Mouse (Mus musculus) 3T3-L1 (cell line): ENCODE data around the gene Ildr1.

Source experiments
- DNase-seq: peaks from one replicate; pipeline ENCODE4 v3.0.0-alpha.2; 2015; ENCODE audit warnings: low read depth, low spot score

Ildr1 gene

DNA sequence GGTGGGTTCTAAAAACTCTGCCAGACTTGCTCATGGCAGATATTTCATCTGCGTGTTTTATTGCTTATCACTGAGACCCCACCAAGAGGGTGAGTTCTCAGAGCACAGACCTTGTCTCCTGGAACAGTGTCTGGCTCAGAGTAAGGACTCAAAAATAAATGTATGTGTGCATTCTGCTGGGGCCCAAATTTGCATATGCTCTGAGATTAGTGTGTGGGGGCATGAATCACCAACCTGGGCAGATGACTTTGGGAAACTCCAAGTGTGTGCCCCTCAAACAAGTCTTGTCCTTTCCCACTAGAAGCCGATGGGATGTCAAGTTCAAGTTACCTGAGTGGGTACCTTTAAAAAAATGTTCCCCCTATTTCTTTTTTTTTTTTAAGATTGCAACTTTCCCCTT is 6.7 kb downstream of the Ildr1 start:
- DNase-seq = no peak

GRCm38 (mm10) chr16:36707702-36708423 is 14.1 kb downstream of the Ildr1 start:
- DNase-seq = no peak

GRCm38 (mm10) chr16:36708751-36709150 is 15.0 kb downstream of the Ildr1 start:
- DNase-seq = no peak

GRCm38 (mm10) chr16:36709405-36709804 is 15.6 kb downstream of the Ildr1 start:
- no peak for DNase-seq

DNA sequence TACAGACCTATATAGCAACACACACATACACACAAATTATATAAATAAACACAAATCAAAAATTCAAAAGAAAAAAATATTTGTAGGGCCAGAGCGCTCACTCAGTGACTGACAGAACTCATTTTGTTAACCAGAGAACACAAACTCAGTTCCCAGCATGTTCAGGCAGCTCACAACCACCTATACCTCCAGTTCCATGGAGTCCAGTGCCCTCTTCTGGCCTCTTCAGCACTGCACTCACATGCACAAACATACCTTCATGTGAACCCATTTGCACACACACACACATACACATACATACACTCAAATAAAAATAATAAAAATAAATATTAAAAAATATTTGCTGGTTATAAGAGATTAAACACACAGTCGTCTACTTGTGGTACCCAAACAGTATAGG is 17.0 kb downstream of the Ildr1 start:
- DNase-seq = no peak

DNA sequence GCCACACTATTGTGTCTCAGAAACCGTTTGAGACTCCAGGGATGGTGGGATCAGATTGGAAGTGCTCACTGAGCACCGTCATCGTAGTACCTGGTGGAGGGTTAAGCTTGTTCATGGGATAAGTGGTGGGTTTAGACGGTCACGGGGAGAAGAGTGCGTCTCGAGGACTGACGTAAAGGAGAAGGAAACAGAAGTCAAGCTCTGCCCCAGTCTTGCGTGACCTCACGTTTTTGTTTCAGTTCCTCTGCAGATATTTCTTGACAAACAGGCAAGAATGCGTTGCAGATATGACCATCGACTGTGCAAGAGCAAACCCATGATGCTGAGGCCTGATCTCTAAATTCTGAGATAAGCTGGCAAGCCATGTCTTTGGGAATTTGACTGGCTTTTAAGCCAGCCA is 18.0 kb downstream of the Ildr1 start:
- no peak for DNase-seq

DNA sequence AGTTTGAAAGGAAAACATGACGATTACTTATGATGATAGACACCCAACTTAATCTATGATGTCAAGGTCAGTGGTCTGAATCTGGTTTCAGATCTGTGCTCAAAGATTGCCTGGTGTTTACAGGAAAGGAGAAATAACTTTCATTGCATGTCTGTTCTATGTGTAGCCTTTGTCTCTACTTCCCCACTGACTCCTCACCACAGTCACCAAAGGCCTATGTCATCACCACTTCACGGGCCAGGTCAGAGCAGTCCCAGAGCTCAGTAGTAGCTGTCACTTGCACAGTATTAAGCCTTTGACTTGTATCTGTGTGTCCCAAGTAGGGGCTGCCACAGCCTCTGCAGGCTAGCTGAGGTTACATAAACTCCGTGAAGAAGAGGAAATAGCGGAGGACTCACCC is 23.7 kb downstream of the Ildr1 start:
- no peak for DNase-seq

DNA sequence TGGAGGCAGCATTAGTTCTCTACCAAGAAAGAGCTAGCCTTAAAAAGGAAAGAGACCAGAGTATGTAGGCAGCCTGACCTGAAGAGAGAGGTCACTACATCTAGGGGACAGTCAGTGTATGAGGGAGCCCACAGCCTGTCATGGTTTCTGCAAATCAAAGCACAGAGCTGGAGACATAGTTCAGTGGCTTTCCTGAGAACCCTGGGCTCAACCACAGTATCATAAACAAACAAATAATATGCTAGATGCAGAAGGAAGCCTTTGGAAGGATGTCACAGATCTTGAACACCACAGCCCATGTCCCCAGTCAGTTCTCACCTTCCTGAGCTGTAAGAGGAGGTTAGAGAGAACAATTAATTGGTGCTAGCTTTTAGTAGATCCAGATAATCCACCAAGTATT is 24.9 kb downstream of the Ildr1 start:
- no peak for DNase-seq

GRCm38 (mm10) chr16:36720194-36721055 is 26.6 kb downstream of the Ildr1 start:
- peak; percentile 14 for DNase-seq

GRCm38 (mm10) chr16:36722739-36723138 is 29.0 kb downstream of the Ildr1 start:
- DNase-seq = no peak

- peak; percentile 7 for DNase-seq
Measured at GRCm38 (mm10) chr16:36723880-36724443, 30.2 kb downstream of the Ildr1 start.

DNA sequence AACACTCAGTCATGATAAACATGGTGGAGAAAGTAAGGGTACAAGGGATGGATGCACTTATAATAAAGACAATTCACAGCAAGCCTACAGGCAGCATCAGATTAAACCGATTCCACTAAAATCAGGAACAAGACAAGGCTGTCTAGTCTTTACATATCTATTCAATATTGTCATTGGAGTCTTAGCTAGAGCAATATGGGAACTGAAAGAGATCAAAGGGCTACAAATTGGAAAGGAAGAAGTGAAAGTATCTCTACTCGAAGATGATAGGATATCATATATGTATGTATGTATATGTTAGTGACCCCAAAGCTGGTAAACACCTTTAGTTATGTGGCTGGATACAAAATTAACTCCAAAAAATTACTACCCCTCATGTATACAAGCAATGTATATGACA is 35.2 kb downstream of the Ildr1 start:
- no peak for DNase-seq

- DNase-seq = no peak
Measured at GRCm38 (mm10) chr16:36732572-36732971, 38.8 kb downstream of the Ildr1 start.

DNA sequence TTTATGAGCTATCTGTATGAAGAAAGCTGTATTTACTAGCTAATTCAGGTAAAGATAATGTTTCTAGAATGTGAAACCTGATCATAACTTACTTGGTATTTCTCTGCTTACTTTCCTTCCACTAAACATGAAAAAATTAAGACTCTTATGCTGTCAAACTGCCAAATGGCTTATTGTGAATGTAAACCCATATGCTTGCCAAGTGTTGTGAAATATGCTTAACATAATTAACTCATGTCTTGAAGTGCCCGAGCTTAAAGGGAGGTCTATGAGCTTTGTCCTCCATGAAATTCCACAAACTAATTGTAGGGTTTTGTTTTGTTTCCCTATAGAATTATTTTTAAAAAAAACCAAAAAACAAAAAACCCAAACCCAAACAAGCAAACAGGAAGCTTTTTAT is 40.0 kb downstream of the Ildr1 start:
- no peak for DNase-seq

DNA sequence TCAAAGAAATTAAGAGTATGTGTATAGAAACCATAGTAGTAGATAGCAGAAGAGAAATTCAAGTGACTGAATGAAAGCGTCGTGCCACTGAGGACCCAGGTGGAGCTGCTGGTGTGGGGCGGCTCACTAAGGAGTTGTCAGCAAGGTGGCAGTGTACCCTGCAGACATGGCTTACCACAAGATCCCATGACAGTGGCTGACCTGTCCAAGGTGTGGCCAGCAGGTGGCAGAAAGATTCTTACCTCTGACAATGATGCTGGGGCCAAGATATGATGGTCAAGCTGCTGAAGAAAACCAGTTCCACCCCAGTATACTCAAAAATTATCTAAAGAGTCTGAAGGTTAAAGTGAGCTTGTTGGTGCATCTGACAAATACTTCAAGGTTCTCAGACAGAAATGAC is 41.6 kb downstream of the Ildr1 start:
- DNase-seq = no peak

DNA sequence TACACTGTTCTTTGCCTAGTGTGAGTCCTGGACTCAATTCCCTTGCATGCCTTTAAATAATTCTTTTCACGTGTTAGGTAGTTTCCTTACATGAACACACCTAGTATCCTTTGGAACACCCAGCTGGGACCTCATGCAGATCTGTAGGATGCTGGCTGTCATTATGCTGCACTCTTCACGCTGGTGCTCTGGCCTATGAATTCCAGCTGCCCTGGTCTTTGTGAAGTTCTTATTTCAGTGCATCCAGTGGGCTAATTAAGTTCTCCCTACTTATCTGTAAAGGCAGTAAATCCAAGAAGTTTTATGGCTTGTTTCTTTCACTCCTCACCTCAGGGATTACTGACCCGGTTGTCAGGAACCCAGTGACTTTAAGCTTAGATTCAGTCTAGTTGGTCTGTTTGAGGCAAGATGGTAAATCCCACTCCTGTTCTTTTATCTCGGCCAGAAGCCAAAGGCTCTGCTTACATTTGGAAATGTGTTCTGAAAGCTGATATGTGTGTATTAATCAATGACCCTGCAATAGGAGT is 45.7 kb downstream of the Ildr1 start:
- no peak for DNase-seq

DNA sequence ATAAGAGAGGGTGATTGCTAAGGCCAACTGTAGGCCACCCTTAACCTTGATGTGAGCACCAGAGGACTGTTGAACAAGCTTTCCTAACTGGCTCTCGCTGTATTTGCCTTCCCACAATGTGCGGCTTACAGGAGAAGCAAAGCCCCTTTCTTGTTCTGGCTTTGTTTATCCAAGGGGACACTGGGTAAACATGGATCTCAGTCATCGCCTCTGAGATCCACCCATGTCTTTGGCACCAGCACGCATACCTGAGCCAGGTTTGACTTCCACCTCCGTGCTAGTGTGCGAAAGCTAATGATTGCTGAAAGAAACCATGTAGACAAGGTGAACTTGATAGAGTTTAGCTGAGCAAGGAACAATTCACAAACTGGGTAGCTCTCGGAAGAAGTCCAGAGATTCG is 49.8 kb downstream of the Ildr1 start:
- DNase-seq = no peak

DNA sequence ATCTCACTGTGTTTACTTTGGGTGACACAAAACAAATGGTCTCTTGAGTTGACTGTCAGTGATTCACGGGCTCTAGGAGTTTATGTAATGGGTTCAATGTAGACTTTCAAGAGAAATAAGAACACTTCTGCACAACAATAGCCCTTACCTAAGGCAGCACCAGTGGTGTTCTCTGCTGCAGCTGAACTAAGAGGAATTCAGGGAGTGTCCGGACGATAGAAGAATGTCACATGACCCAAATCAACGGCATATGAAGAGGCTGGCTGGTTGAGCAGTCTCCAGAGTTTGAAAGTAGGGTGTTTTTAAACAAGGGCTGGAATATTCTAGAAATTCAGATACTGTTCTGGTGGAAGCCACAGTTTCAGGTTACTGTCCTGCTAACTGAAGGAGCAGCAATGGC is 53.3 kb downstream of the Ildr1 start:
- DNase-seq = no peak

DNA sequence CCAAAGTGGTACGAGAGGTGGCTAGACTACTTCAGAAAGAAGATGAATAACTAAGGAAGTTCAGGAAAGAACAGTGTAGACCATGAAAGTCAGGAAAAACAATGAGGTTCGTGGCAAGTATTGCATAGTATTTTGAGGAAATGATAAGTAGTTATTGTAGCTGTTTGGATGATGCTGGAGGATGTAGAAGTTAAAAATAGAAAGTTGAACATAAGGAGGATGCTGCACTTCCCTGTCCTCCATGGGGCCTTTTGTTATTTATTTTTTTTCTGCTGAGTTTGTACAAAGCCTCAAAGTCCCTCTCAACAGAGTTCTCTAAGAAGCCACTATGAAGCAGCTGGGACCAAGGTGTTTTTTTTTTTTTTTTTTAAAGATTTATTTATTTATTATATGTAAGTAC is 54.0 kb downstream of the Ildr1 start:
- DNase-seq = no peak

DNA sequence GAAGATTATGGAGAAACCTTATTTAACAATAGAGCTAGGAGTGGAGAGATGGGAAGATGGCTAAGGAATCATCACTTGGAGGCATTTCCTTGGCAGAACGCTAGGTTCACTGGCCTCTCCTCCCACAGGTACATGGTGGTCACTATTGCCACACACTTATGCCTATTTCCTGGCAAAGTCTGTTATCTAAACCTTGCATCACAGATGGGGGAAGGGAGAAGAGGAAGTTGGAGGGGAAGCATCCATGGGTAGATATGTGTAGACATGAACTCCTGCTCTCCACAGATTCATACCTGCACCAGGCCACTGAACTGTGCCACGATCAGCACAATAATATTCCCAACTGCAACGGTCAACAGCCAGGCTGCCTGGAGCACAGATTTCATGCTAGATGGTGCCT is 58.2 kb downstream of the Ildr1 start:
- DNase-seq = no peak

GRCm38 (mm10) chr16:36770191-36770771 is 76.5 kb downstream of the Ildr1 start:
- peak; percentile 71 for DNase-seq

GRCm38 (mm10) chr16:36770830-36771229 is 77.1 kb downstream of the Ildr1 start:
- DNase-seq = peak; percentile 12
